Mouse (Mus musculus) lung, postnatal 0 days (tissue): ENCODE data around the gene Tepp. TPM values are rescaled to one million over a fixed set of nuclear protein-coding genes. Genes with fewer than 3 reads are reported as not detected.
A peak's percentile ranks its signal among the peaks of the same experiment; 100 is the strongest.

Experiments
- ATAC-seq: fragments of 200-750 bp; cut with Nextera tagmentation; 2 replicates; pipeline ENCODE4 v1.8.0; 2017; ENCODE audit warnings: moderate library complexity
- DNase-seq: peaks from one replicate; pipeline ENCODE4 v3.0.0-alpha.2; 2016; ENCODE audit warnings: low spot score
- H3K27ac ChIP-seq: fragments of 300-500 bp; sonication (generic); 2 replicates; pipeline ENCODE4 v1.5.1; 2014; ENCODE audit warnings: antibody characterized with exemption, mild to moderate bottlenecking, low read length, mixed read lengths
- H3K27me3 ChIP-seq: fragments of 300-500 bp; sonication (generic); replicated peaks from 2 replicates; pipeline ENCODE4 v1.6.1; 2014; ENCODE audit warnings: low read length, mixed read lengths; ENCODE audit not compliant: insufficient read depth
- H3K36me3 ChIP-seq: fragments of 300-500 bp; sonication (generic); 2 replicates; pipeline ENCODE4 v1.6.1; 2014; ENCODE audit warnings: low read length, mixed read lengths; ENCODE audit not compliant: insufficient read depth
- H3K4me1 ChIP-seq: fragments of 300-500 bp; sonication (generic); 2 replicates; pipeline ENCODE4 v1.6.1; 2014; ENCODE audit warnings: antibody characterized with exemption, low read depth, low read length, mixed read lengths; ENCODE audit not compliant: insufficient read depth
- H3K4me2 ChIP-seq: fragments of 300-500 bp; sonication (generic); replicated peaks from 2 replicates; pipeline ENCODE4 v1.6.1; 2014; ENCODE audit warnings: low read depth, mild to moderate bottlenecking, low read length, moderate library complexity, mixed read lengths
- H3K4me3 ChIP-seq: fragments of 300-500 bp; sonication (generic); 2 replicates; pipeline ENCODE4 v1.5.1; 2014; ENCODE audit warnings: low read depth, low read length
- H3K9ac ChIP-seq: fragments of 300-500 bp; sonication (generic); replicated peaks from 2 replicates; pipeline ENCODE4 v1.6.1; 2014; ENCODE audit warnings: low read depth, mild to moderate bottlenecking
- H3K9me3 ChIP-seq: fragments of 300-500 bp; sonication (generic); 2 replicates; pipeline ENCODE4 v1.6.1; 2016; ENCODE audit warnings: low read length, mixed read lengths
- CTCF ChIP-seq: IDR thresholded peaks from 2 replicates; pipeline ENCODE4 v1.5.1; 2016; ENCODE audit warnings: antibody characterized with exemption, mild to moderate bottlenecking
- EP300 ChIP-seq: IDR thresholded peaks from 2 replicates; pipeline ENCODE4 v1.6.1; 2016; ENCODE audit warnings: antibody characterized with exemption, mild to moderate bottlenecking, control low read depth
- WGBS: fragments of 180-500 bp; shearing (Covaris S2); extraction: QIAGEN DNeasy Blood & Tissue Kit; methylation state at CpG from one replicate; pipeline ENCODE4 v1.1.7; 2014; 5-methylcytosine and 5-hydroxymethylcytosine counted together
- polyA plus RNA-seq: library from polyadenylated mRNA; unstranded; fragments of >200 nt; fragmentation: Nextera tagmentation; extraction: Ambion mirVana; gene quantifications from 2 replicates; pipeline ENCODE4 v1.2.1, GENCODE M21; 2015

The Tepp gene
- polyA plus RNA-seq, 1 experiment from 2014 or later: 2.1 TPM

DNA sequence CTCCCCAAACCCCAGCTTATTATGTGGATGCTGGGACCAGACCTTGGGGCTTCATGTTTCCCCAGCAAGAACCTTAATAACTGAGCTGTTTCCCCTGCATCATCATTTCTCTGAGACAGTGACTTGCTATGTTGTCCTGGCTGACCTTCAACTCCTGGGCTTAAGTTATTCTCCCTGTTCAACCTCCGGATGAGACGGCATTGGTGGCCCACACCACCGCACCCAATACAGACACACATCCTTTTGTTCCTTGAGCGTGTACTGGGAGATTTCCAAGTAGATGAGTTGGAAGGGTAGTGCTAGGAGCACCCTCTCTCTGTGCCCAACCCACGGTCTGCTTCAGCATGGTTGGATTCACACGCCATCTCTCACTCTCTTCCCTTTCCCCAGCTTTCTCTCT is 3.5 kb downstream of the Tepp start:
- TF ChIP-seq EP300 (no peak), CTCF (no peak)
- Histone ChIP-seq H3K27me3 (no peaks in the 10 kb centered on the region), H3K4me1 (no peaks in the 10 kb centered on the region), H3K9me3 (no peaks in the 10 kb centered on the region), H3K27ac (no peak overlapping the region), H3K4me3 (no peak overlapping the region), H3K36me3 (no peaks in the 10 kb centered on the region), H3K9ac (no peak overlapping the region), H3K4me2 (no peak overlapping the region)
- WGBS: 85% methylated on average over 6 of the region's 6 CpGs
- ATAC-seq: no peak
- no peak for DNase-seq

DNA sequence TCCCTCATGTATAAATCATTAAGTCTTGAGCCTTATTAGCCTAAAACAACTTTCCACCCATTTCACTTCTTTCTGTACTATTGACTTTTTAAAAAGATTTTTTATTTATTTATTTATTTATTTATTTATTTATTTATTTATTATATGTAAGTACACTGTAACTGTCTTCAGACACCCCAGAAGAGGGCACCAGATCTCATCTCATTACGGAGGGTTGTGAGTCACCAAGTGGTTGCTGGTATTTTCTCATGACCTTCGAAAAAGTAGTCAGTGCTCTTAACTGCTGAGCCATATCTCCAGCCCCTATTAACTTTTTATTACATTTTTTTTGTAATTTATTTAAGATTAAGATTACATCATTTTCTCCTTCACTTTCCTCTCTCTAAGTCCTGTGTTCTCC is 4.3 kb downstream of the Tepp start:
- Histone ChIP-seq H3K4me3 (no peak overlapping the region), H3K9ac (no peak overlapping the region), H3K4me1 (no peaks in the 10 kb centered on the region), H3K27me3 (no peaks in the 10 kb centered on the region), H3K27ac (no peak overlapping the region), H3K9me3 (no peaks in the 10 kb centered on the region), H3K36me3 (no peaks in the 10 kb centered on the region), H3K4me2 (no peak overlapping the region)
- TF ChIP-seq EP300: no peak
- peak; percentile 26; the same call in 1 of the 2 replicates for TF ChIP-seq CTCF
- ATAC-seq (no peak), DNase-seq (peak; percentile 46)
- 69% methylated on average over 2 of the region's 2 CpGs for WGBS

DNA sequence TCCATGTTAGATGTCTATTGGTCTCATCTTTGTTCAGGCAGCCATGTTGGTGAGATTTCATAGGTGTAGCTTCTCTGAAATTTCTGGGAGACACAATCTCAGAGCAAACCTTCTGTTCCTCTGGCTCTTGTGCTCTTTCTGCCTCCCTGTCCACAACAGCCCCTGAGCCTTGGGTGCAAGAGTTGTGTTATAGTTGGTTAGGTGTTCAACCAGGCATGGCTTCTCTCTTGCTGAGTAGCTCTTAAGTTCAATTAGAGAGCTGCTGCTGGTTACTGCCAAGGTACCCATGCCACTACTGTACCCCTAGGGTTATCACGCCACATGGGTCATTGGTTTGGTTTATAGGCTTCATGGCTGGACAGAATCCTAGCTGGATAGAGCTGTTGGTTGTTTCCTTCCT is 5.0 kb downstream of the Tepp start:
- 95% methylated on average over 1 of the region's 1 CpGs for WGBS
- Histone ChIP-seq H3K4me2 (no peak overlapping the region), H3K36me3 (no peaks in the 10 kb centered on the region), H3K9me3 (no peaks in the 10 kb centered on the region), H3K4me1 (no peaks in the 10 kb centered on the region), H3K27me3 (no peaks in the 10 kb centered on the region), H3K4me3 (no peak overlapping the region), H3K9ac (no peak overlapping the region), H3K27ac (no peak overlapping the region)
- TF ChIP-seq EP300: no peak
- no peak for TF ChIP-seq CTCF
- DNase-seq (no peak), ATAC-seq (no peak)

- peak; percentile 82 for DNase-seq
- WGBS: 1% methylated on average over 40 of the region's 41 CpGs
- peaks cover 7% of the 10 kb centered on the region; the same call in 1 of the 2 replicates for H3K4me1 ChIP-seq
- H3K27ac ChIP-seq: no peak overlapping the region
- ATAC-seq: peak; percentile 87
- H3K9me3 ChIP-seq: no peaks in the 10 kb centered on the region
- TF ChIP-seq CTCF: peak; percentile 51
- no peak for TF ChIP-seq EP300
- no peaks in the 10 kb centered on the region for H3K27me3 ChIP-seq
- peak overlapping the region; percentile 36 for H3K4me3 ChIP-seq
- no peaks in the 10 kb centered on the region for H3K36me3 ChIP-seq
- peak overlapping the region; percentile 80 for H3K4me2 ChIP-seq
- no peak overlapping the region for H3K9ac ChIP-seq
Measured at GRCm38 (mm10) chr8:95320224-95321139, 10.1 kb downstream of the Tepp start.

GRCm38 (mm10) chr8:95323201-95323600 is 12.8 kb downstream of the Tepp start:
- ATAC-seq: no peak
- no peak for DNase-seq
- H3K36me3 ChIP-seq: peaks cover 11% of the 10 kb centered on the region
- H3K9ac ChIP-seq: no peak overlapping the region
- WGBS: 61% methylated on average over 3 of the region's 3 CpGs
- no peaks in the 10 kb centered on the region for H3K27me3 ChIP-seq
- no peak overlapping the region for H3K4me2 ChIP-seq
- TF ChIP-seq CTCF (no peak), EP300 (no peak)
- H3K4me3 ChIP-seq: no peak overlapping the region
- peaks cover 7% of the 10 kb centered on the region; the same call in 1 of the 2 replicates for H3K4me1 ChIP-seq
- no peaks in the 10 kb centered on the region for H3K9me3 ChIP-seq
- no peak overlapping the region for H3K27ac ChIP-seq

- 35% methylated on average over 5 of the region's 5 CpGs for WGBS
- ATAC-seq: no peak
- DNase-seq: no peak
- H3K27ac ChIP-seq: peak overlapping the region; percentile 20
- H3K4me1 ChIP-seq: peaks cover 7% of the 10 kb centered on the region; the same call in 1 of the 2 replicates
- no peaks in the 10 kb centered on the region for H3K9me3 ChIP-seq
- TF ChIP-seq EP300 (no peak), CTCF (no peak)
- H3K4me2 ChIP-seq: no peak overlapping the region
- no peaks in the 10 kb centered on the region for H3K27me3 ChIP-seq
- no peak overlapping the region for H3K9ac ChIP-seq
- no peak overlapping the region for H3K4me3 ChIP-seq
- H3K36me3 ChIP-seq: peaks cover 16% of the 10 kb centered on the region
Measured at GRCm38 (mm10) chr8:95324646-95325045, 14.3 kb downstream of the Tepp start.
